Mouse (Mus musculus): ENCODE data around the gene Gm44503. TPM values are rescaled to one million over a fixed set of nuclear protein-coding genes. Genes with fewer than 3 reads are reported as not detected.
A peak's percentile ranks its signal among the peaks of the same experiment; 100 is the strongest.

The Gm44503 gene
- polyA plus RNA-seq, 1 experiment = not detected

DNA sequence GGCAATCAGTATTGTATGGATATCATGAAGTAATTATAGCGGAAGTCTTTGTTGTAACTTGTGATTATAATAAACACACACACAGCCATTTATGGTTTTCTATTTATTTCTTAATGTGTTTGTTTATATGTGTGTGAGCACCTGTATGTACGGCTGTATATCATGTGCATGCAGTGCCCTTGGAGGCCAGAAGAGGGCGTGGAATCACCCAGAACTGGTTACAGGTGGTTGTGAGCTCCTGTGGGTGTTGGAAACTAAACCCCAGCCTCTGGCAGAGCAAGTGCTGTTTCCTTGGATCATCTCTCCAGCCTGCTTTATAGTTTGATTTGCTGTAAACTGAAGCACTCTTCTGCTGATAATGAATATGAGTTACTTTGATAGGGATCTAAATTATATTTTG is 15.2 kb upstream of the Gm44503 start:
- Histone ChIP-seq H3ac (ENCODE audit: control insufficient read depth, insufficient read length, low read depth) (no peak overlapping the region), H3K79me3 (ENCODE audit: low read depth) (no peaks in the 10 kb centered on the region), H3K79me2 (ENCODE audit: control insufficient read depth, insufficient read depth) (no peaks in the 10 kb centered on the region), H3K4me3 (ENCODE audit: insufficient read depth, poor library complexity, severe bottlenecking) (no peak overlapping the region), H3K27me3 (ENCODE audit: control insufficient read depth, insufficient read depth, insufficient read length) (peaks cover 6% of the 10 kb centered on the region), H3K36me3 (ENCODE audit: control insufficient read depth, insufficient read depth) (no peaks in the 10 kb centered on the region)
- TF ChIP-seq FOSL1 (IDR thresholded peaks at IDR 0.05; ENCODE audit: insufficient read depth, low read length, poor library complexity, severe bottlenecking) = no peak
- TF ChIP-seq MYOG (IDR thresholded peaks at IDR 0.05; ENCODE audit: control insufficient read depth, extremely low read depth, insufficient read length) = no peak
- no peak for TF ChIP-seq MYOD1 (IDR thresholded peaks at IDR 0.05; ENCODE audit: control insufficient read depth, insufficient read length, low read depth)
- no peak for TF ChIP-seq MAX (IDR thresholded peaks at IDR 0.05)

DNA sequence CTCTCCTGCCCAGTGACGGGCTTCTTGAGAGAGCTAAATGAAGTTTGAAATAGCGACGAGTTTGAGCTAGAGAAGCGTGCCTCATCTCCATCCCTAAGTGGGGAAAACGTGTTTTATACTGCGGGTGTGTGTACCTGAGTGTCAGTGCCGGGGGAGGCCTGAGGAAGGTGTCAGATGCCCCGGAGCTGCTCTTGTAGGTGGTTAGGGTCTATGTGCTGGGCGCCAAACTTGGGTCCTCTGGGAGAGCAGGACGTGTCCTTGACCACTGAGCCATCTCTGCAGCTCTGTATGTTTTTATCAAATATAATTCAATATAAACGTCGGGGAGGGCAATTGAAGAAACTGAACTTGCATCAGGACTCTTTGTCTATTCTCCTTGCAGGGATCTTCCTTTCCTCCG is 14.4 kb upstream of the Gm44503 start:
- Histone ChIP-seq H3K36me3 (ENCODE audit: control insufficient read depth, insufficient read depth) (no peaks in the 10 kb centered on the region), H3K79me2 (ENCODE audit: control insufficient read depth, insufficient read depth) (no peaks in the 10 kb centered on the region), H3ac (ENCODE audit: control insufficient read depth, insufficient read length, low read depth) (no peak overlapping the region), H3K27me3 (ENCODE audit: control insufficient read depth, insufficient read depth, insufficient read length) (peaks cover 7% of the 10 kb centered on the region), H3K79me3 (ENCODE audit: low read depth) (no peaks in the 10 kb centered on the region), H3K4me3 (ENCODE audit: insufficient read depth, poor library complexity, severe bottlenecking) (no peak overlapping the region)
- TF ChIP-seq USF1 (IDR thresholded peaks at IDR 0.05; ENCODE audit: low read depth) = no peak

- H3K36me3 ChIP-seq (ENCODE audit: control insufficient read depth, insufficient read depth) = no peaks in the 10 kb centered on the region
- H3ac ChIP-seq (ENCODE audit: control insufficient read depth, insufficient read length, low read depth) = no peak overlapping the region
Measured at GRCm38 (mm10) chr9:72947010-72947409, 11.6 kb upstream of the Gm44503 start.

DNA sequence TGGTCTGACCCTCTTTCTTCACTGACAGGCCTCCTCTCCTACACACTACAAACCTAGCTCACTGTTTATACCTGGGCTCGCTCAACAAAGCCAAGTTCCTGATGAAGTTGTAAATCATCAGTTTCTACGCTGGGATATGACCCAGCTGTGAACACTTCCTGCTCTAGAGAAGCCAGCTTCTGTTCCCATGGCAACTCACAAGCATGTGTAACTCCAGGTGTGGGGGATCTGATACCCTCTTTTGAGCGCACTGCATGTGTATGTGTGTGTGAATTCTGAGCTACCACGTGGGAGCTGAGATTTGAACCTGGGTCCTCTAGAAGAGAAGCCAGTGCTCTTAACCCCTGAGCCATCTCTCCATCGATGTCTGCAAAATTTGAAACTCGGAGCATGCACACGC is 9.1 kb upstream of the Gm44503 start:
- TF ChIP-seq FOSL1 (IDR thresholded peaks at IDR 0.05; ENCODE audit: insufficient read depth, low read length, poor library complexity, severe bottlenecking) (no peak), MAX (IDR thresholded peaks at IDR 0.05) (no peak), MYOG (IDR thresholded peaks at IDR 0.05; ENCODE audit: control insufficient read depth, extremely low read depth, insufficient read length) (no peak), USF1 (IDR thresholded peaks at IDR 0.05; ENCODE audit: low read depth) (no peak), MYOD1 (IDR thresholded peaks at IDR 0.05; ENCODE audit: control insufficient read depth, insufficient read length, low read depth) (no peak), CTCF (IDR thresholded peaks at IDR 0.05; ENCODE audit: control insufficient read depth, insufficient read depth, insufficient read length) (no peak), CEBPB (IDR thresholded peaks at IDR 0.05; ENCODE audit: low read depth) (no peak)

More at GRCm38 (mm10) chr9:72947010-72947409, 11.6 kb upstream of the Gm44503 start:
- peaks cover 15% of the 10 kb centered on the region for H3K27me3 ChIP-seq (ENCODE audit: control insufficient read depth, insufficient read depth, insufficient read length)
- no peak for TF ChIP-seq CEBPB (IDR thresholded peaks at IDR 0.05; ENCODE audit: low read depth)
- no peak for TF ChIP-seq MYOD1 (IDR thresholded peaks at IDR 0.05; ENCODE audit: control insufficient read depth, insufficient read length, low read depth)
- no peak for TF ChIP-seq MYOG (IDR thresholded peaks at IDR 0.05; ENCODE audit: control insufficient read depth, extremely low read depth, insufficient read length)
- no peak for TF ChIP-seq CTCF (IDR thresholded peaks at IDR 0.05; ENCODE audit: control insufficient read depth, insufficient read depth, insufficient read length)
- TF ChIP-seq MAX (IDR thresholded peaks at IDR 0.05) = no peak
- TF ChIP-seq FOSL1 (IDR thresholded peaks at IDR 0.05; ENCODE audit: insufficient read depth, low read length, poor library complexity, severe bottlenecking) = no peak
- TF ChIP-seq USF1 (IDR thresholded peaks at IDR 0.05; ENCODE audit: low read depth) = no peak
- no peaks in the 10 kb centered on the region for H3K79me3 ChIP-seq (ENCODE audit: low read depth)
- H3K79me2 ChIP-seq (ENCODE audit: control insufficient read depth, insufficient read depth) = no peaks in the 10 kb centered on the region
- H3K4me3 ChIP-seq (ENCODE audit: insufficient read depth, poor library complexity, severe bottlenecking) = no peak overlapping the region

DNA sequence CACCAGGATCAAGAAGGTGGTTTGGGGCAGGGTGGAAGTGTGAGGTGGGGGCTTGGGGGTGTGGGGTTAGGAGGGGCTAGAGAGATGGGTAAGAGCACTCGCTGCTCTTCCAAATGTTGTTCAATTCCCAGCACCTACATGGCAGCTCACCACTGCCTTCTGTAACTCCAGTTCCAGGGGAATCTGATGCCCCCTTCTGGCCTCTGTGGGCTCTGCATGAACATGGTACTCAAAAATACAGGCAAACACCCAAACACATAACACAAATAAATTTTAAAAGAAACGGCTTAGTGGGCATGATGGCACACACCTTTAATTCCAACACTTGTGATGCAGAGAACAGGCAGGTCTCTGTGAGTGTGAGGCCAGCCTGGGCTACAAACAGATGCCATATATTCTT is 3.9 kb upstream of the Gm44503 start:
- H3K36me3 ChIP-seq (ENCODE audit: control insufficient read depth, insufficient read depth) = no peaks in the 10 kb centered on the region
- no peak overlapping the region for H3K4me3 ChIP-seq (ENCODE audit: insufficient read depth, poor library complexity, severe bottlenecking)
- H3K27me3 ChIP-seq (ENCODE audit: control insufficient read depth, insufficient read depth, insufficient read length) = peaks cover 11% of the 10 kb centered on the region
- no peak for TF ChIP-seq MYOG (IDR thresholded peaks at IDR 0.05; ENCODE audit: control insufficient read depth, extremely low read depth, insufficient read length)
- TF ChIP-seq CTCF (IDR thresholded peaks at IDR 0.05; ENCODE audit: control insufficient read depth, insufficient read depth, insufficient read length) = no peak
- TF ChIP-seq MYOD1 (IDR thresholded peaks at IDR 0.05; ENCODE audit: control insufficient read depth, insufficient read length, low read depth) = no peak
- no peak for TF ChIP-seq CEBPB (IDR thresholded peaks at IDR 0.05; ENCODE audit: low read depth)
- no peak for TF ChIP-seq USF1 (IDR thresholded peaks at IDR 0.05; ENCODE audit: low read depth)
- TF ChIP-seq MAX (IDR thresholded peaks at IDR 0.05) = no peak
- TF ChIP-seq FOSL1 (IDR thresholded peaks at IDR 0.05; ENCODE audit: insufficient read depth, low read length, poor library complexity, severe bottlenecking) = no peak
- no peaks in the 10 kb centered on the region for H3K79me2 ChIP-seq (ENCODE audit: control insufficient read depth, insufficient read depth)
- no peaks in the 10 kb centered on the region for H3K79me3 ChIP-seq (ENCODE audit: low read depth)
- H3ac ChIP-seq (ENCODE audit: control insufficient read depth, insufficient read length, low read depth) = no peak overlapping the region

More for the DNA sequence above, 9.1 kb upstream of the Gm44503 start:
- Histone ChIP-seq H3ac (ENCODE audit: control insufficient read depth, insufficient read length, low read depth) (no peak overlapping the region), H3K79me3 (ENCODE audit: low read depth) (no peaks in the 10 kb centered on the region), H3K27me3 (ENCODE audit: control insufficient read depth, insufficient read depth, insufficient read length) (peaks cover 15% of the 10 kb centered on the region), H3K36me3 (ENCODE audit: control insufficient read depth, insufficient read depth) (no peaks in the 10 kb centered on the region), H3K4me3 (ENCODE audit: insufficient read depth, poor library complexity, severe bottlenecking) (no peak overlapping the region), H3K79me2 (ENCODE audit: control insufficient read depth, insufficient read depth) (no peaks in the 10 kb centered on the region)

DNA sequence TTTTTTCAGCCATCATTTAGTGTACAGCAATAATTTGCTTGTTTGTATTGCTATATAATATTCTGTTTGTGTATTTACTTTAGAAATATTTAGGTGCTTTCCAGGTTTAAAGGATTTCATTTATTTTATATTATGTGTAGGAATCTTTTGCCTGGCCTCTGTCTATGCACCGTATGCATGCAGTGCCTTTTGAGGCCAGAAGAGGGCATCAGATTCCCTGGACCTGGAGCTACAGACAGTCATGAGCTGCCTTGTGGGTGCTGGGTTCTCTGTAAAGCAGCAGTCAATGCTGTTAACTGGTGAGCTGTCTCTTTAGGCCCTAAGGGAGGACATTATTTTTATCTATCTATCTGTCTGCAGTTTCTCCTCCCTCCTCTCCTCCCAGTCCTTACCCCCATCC is 3.1 kb upstream of the Gm44503 start:
- Histone ChIP-seq H3K79me2 (ENCODE audit: control insufficient read depth, insufficient read depth) (no peaks in the 10 kb centered on the region), H3ac (ENCODE audit: control insufficient read depth, insufficient read length, low read depth) (no peak overlapping the region), H3K36me3 (ENCODE audit: control insufficient read depth, insufficient read depth) (no peaks in the 10 kb centered on the region), H3K4me3 (ENCODE audit: insufficient read depth, poor library complexity, severe bottlenecking) (no peak overlapping the region), H3K79me3 (ENCODE audit: low read depth) (no peaks in the 10 kb centered on the region), H3K27me3 (ENCODE audit: control insufficient read depth, insufficient read depth, insufficient read length) (peaks cover 9% of the 10 kb centered on the region)
- no peak for TF ChIP-seq MYOG (IDR thresholded peaks at IDR 0.05; ENCODE audit: control insufficient read depth, extremely low read depth, insufficient read length)
- TF ChIP-seq CTCF (IDR thresholded peaks at IDR 0.05; ENCODE audit: control insufficient read depth, insufficient read depth, insufficient read length) = peak; percentile 45

Measured in C2C12 (cell line).